Mouse (Mus musculus) layer of hippocampus, adult 8-10 months (tissue): ENCODE results near the gene Gcnt3. TPM values are rescaled to one million over a fixed set of nuclear protein-coding genes. Genes with fewer than 3 reads are reported as not detected.

Source experiments
- DNase-seq, 2 experiments: peaks; one replicate each; pipeline ENCODE4 v3.0.0; 2022; ENCODE audit warnings: low spot score in 2 of 2
- total RNA-seq, 4 experiments: library from RNA; stranded (reverse); gene quantifications; 2 replicates each; pipeline ENCODE4 v1.2.4; 2022

The Gcnt3 gene
- total RNA-seq: not detected

GRCm38 (mm10) chr9:70037988-70038387 lies at the start of gene Gcnt3:
Gene Gcnt3, minus strand, starts transcription at chr9:70038088.
- DNase-seq: no peak

GRCm38 (mm10) chr9:70087379-70087778 lies 49.5 kb upstream of the Gcnt3 start:
- no peak for DNase-seq

GRCm38 (mm10) chr9:70086091-70086490 lies 48.2 kb upstream of the Gcnt3 start:
- DNase-seq: no peak

DNA sequence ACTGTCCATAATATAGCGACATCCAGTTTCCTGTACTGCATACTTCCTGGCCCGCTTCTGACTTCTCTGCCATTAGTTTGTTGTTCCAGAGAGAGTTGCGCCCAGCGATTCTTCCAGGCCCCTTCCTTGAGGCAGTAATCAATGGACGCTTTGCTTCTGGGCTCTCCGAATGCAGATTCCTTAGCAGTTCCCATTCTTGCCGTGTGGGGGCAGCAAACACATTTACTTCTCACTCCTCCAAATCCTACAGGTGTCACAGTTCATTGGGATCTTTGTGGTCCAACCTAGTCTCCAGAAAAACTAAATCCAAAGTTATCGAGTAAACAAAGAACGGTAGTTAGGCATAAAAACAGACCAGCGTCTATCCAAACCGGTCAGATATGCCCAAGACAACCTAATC lies 46.2 kb upstream of the Gcnt3 start:
- peak in 1 of 2 experiments; percentile 69 for DNase-seq

DNA sequence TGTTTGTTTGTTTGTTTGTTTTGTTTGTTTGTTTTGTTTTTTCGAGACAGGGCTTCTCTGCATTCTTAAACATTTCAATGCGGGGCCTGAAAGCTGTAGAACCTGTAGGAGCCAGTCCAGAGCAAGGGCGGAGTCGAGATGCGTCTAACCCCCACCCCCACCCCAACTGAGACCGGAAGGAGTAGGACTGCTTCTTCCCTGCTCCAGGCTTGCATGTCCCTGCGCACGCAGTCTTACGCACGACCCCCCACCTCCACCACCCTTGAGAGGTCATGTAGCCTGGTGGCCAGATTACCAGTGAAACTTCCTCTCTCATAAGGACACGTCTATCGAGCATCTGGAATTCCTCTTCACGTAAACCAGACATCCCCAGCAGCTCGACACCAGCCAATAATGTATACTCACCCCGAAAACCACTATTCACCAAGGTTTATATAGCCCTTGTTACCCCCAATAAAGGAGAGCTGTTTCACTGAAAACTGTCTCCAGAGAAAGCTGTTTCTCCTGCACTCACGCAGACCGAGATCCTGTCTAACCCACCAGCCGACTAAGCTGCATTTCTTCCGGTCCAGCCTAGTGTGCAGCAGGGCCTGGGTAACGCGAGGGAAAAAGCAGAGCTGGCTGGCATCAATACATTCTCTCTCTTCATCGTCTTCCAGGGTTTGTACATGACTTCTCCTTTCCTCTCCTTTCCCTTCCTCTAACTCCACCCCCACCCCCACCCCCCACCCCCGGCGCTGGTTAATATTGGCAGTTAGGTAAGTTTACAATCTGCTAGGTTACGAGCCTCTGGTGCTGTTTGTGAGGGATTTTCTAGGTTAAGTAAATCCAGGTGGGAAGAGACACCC lies 44.7 kb upstream of the Gcnt3 start:
- DNase-seq: no peak

- DNase-seq: no peak
Measured at GRCm38 (mm10) chr9:70081767-70082166, 43.9 kb upstream of the Gcnt3 start.

DNA sequence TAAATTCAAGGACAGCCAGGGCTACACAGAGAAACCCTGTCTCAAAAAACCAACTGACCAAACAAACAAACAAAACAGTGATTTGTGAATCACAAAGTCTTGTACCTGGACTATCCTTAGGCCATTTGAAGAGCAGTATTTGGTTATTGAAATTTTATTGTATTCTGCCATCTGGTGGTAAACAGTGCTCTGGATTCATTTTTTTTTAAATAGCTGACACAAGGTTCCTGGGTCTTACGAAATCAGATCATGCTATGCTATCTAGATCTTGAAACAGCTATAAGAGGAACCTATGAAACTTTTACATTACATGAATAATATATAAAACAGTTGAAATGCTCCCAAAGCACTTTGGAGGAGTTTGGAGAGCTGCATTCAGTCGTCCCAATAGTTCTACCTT lies 43.1 kb upstream of the Gcnt3 start:
- no peak for DNase-seq

DNA sequence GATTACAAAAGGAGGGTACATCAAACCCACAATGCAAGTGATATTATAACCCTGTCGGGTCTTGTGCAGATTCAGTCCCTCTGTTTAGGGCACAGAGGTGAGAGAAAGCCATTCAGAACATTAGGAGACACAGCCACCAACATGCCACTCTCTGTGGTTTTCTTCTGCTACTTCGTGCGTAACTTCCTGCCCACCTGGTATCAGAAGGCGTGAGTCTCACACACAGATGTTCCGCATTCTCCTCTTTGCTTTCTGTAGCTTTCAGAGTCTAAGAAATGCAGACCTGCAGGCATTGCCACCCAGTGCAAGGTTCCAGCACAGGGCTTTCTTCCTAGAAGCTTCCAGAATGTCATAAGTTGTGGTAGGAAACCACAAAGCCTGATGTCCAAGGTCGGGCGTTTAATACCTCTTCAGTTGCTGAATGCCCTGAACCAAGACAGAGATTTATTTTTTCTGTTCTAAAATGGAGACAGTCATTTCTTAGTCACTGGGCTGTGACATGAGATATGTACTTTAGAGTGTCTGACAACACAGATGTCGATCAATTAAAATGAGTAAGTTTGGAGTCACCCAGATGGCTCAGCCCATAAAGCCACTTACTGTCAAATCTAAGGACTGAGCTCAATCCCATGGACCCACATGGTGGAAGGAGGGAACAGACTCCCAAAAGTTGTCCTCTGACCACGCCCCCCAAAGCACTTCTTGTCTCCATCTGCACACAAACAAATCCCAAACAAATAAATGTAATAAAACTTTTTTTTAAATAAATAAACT lies 42.3 kb upstream of the Gcnt3 start:
- DNase-seq: no peak

DNA sequence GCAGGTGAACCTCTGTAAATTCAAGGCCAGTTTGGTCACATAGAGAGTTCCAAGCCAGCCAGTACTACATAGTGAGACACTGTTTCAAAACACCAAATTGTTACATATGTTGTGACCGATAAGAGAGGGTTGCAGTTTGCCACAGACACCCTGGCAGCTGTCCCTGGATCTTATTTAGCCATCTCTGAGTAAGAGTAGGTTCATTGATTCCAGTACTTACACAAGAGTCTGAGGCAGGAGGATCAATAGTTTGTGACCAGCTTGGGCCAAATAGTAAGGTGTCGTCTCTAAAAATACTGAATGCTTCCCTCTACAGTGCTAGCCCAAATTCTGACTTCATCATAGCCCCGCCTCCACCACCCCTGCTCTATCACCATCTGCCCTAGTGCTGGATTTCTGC lies 40.1 kb upstream of the Gcnt3 start:
- DNase-seq: no peak

- DNase-seq: no peak
Measured at GRCm38 (mm10) chr9:70077170-70077569, 39.3 kb upstream of the Gcnt3 start.

- DNase-seq: no peak
Measured at GRCm38 (mm10) chr9:70072387-70072786, 34.5 kb upstream of the Gcnt3 start.

DNA sequence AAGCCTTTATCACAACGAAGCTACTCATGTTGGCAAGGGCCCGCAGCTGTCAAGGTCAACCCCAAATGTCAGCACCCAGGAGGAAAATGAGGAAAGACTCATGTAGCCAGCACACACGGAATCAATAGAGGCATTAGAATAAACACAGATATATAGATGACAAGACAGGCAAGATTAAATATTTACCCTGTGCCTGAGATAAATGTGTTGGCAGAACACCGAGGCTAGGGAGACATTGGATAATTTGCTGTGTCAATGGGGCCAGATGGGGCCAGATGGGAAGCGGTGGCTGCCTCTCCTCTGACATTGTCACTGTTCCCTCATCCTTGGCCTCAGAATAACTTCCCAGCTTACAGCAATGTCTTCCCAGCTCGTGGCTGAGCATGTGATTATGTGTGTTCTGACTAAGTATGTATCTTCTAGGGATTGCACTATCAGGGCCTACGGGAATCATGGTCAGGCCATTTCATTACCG lies 32.1 kb upstream of the Gcnt3 start:
- DNase-seq: no peak

DNA sequence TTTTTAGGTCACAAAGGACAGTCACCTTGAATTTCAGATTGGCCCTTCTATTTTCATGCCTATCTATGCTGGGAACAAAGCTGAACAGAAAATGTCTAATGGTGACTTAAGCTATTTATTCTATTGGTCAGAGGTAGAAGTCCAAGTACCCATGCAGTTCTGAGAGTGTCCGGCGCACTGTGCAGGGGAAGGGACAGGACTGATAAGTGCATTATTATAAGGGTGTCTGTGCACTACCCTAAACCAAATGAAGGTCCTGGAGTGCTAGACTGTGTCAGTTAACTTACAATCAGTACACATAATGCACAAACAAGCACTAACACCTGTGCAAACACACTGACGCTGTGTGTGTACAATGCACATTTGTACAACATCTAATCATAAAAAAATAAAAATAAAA lies 29.6 kb upstream of the Gcnt3 start:
- DNase-seq: no peak

- no peak for DNase-seq
Measured at GRCm38 (mm10) chr9:70062012-70062411, 24.1 kb upstream of the Gcnt3 start.

DNA sequence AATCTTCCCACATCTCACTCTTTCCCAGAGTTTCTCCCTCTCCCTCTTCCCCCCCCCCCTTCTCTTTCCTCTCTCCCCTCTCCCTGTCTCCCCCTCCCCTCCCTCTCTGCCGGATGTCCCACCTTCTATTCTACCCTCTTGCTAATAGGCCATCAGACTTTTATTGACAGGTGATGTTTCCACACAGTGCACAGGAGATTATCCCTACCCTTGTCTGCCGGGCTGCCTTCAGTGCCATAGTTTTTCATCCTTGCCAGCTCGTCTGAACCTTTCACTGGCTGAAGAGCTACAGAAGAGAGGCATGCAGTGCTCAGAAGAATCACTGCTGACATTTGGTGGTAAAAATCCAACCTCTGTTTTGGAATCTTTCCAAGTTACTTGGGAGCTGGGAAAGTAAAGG lies 15.5 kb upstream of the Gcnt3 start:
- DNase-seq: no peak

GRCm38 (mm10) chr9:70052730-70053129 lies 14.8 kb upstream of the Gcnt3 start:
- no peak for DNase-seq

DNA sequence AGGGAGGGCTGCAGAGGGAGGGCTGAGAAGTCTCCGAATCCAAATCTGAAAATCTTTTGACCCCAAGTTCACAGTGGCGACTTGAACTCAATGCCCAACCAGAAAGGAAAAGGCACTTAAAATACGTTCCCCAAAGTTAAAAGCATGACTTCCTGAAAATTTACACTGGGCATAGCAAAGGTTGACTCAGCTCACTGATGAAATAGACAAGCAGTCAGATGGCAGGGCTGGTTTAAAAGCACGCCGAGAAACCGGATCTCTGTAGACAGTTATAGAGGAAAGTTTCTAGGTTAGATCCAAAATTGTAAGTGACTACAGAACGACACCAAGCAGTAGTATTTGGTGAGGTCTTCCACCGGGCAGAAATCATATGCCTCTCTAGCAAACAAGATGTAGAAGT lies 12.0 kb upstream of the Gcnt3 start:
- no peak for DNase-seq

- no peak for DNase-seq
Measured at GRCm38 (mm10) chr9:70049416-70049783, 11.5 kb upstream of the Gcnt3 start.

GRCm38 (mm10) chr9:70048751-70049415 lies 11.0 kb upstream of the Gcnt3 start:
- DNase-seq: no peak

DNA sequence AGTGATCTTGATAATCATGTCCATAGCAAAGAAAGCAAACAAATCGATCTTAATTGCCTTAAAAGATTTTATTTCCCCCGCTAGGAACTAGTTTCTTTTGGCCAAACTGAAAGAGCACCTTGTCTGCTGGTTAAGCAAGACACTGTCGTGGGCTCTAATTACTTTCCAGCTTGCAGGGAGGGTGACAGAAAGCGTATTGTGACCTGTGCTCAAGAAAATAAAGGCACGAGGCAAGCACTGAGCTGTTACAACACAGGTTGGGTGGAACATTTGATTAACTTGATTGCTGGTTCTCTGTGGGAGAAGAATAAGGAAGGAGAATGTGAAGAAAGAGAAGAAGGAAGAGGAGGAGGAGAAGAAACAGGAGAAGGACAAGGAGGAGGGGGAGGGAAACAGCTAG lies 10.4 kb upstream of the Gcnt3 start:
- no peak for DNase-seq

DNA sequence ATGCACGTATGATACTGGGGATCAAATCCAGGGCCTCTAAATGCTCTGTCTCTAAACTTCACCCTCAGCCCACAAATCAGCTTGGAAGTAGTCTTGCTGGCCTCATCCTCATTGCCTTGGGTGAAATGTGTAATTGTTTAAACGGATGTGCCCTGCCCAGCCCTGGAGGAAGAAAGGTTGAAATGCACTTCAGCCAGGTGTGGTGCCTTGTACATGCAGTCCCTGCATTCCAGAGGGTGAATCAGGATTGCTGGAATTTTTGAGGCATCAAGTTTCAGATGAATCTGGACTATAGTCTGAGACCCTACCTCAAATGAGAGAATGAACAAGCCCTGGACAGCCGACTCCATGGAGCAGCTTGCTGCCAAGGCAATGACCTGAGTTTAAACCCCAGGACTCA lies 10.0 kb upstream of the Gcnt3 start:
- DNase-seq: no peak

- no peak for DNase-seq
Measured at GRCm38 (mm10) chr9:70046255-70046654, 8.4 kb upstream of the Gcnt3 start.
